Mouse (Mus musculus): ENCODE results near the gene Ppm1h.

DNA sequence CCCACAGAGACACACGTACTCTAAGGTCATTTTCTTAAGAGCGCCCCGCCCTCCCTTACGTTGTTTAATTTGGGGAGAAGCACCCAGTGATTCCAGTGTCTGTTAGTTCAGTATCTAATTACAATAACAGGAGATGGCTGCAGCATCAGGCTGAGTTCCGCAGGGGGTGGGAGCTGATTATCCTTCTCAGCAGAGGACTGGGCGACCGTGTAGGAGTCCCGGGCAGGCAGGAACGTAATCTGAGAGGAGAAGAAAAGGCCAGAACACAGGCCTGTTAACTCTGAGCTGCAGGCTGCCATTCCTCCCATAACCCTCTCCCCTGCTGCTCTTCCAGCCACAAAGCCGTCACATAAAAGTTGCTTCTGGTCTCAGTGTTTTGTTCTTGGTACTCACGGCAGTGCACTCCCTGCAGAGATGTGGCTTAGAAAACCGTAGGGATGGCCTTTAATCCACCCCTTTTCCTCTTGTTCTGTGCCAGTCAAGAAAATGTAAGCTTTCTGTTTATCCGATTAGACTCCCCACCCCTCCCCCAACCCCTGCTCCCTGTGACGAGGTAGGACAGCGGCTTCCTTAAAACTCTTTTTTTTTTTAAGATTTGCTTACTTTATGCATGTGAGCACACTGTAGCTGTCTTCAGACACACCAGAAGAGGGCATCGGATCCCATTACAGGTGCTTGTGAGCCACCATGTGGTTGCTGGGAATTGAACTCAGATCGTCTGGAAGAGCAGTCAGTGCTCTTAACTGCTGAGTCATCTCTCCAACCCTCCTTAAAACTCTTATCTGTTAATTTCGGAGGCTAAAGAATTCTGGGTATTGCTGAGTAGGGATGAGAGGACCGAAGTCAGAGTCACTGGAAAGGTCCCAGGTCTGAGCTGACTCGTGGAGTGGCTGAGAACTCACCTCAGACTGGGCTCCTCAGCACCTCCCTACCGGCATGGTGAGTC is 113.7 kb downstream of the Ppm1h start:
- TF ChIP-seq CTCF (IDR thresholded peaks at IDR 0.05; ENCODE audit: borderline replicate concordance, extremely low read depth, insufficient read depth, insufficient read length) = peak; percentile 15; the same call in 1 of the 2 replicates
- no peak for TF ChIP-seq POLR2A (IDR thresholded peaks at IDR 0.05; ENCODE audit: borderline replicate concordance, extremely low read depth, insufficient read depth, insufficient read length, poor library complexity, severe bottlenecking)

All from brain, embryonic 14.5 days (tissue).